Mouse (Mus musculus) testis, postnatal 14 days (tissue): Measurements from ENCODE around the gene Ier5l.
A peak's percentile ranks its signal among the peaks of the same experiment; 100 is the strongest.

Experiments used
- DNase-seq: peaks from one replicate; pipeline ENCODE4 v3.0.0; 2021; ENCODE audit warnings: low spot score

Ier5l gene

GRCm38 (mm10) chr2:30474039-30474438, at the start of gene Ier5l:
TSS of gene Ier5l (minus strand) at chr2:30474219.
- DNase-seq: peak; percentile 91

GRCm38 (mm10) chr2:30523727-30524126, 49.7 kb upstream of the Ier5l start:
- no peak for DNase-seq

GRCm38 (mm10) chr2:30510711-30511380, 36.8 kb upstream of the Ier5l start:
- no peak for DNase-seq

GRCm38 (mm10) chr2:30507138-30507727, 33.2 kb upstream of the Ier5l start:
- no peak for DNase-seq

- DNase-seq: no peak
Observed at GRCm38 (mm10) chr2:30503677-30504621, 29.9 kb upstream of the Ier5l start.

- no peak for DNase-seq
Observed at GRCm38 (mm10) chr2:30501701-30502100, 27.7 kb upstream of the Ier5l start.

GRCm38 (mm10) chr2:30495909-30496861, 22.2 kb upstream of the Ier5l start:
- peak; percentile 36 for DNase-seq

GRCm38 (mm10) chr2:30495000-30495908, 21.2 kb upstream of the Ier5l start:
- DNase-seq: no peak

- no peak for DNase-seq
Observed at GRCm38 (mm10) chr2:30490384-30490783, 16.4 kb upstream of the Ier5l start.

GRCm38 (mm10) chr2:30487597-30487996, 13.6 kb upstream of the Ier5l start:
- no peak for DNase-seq

GRCm38 (mm10) chr2:30478526-30478925, 4.5 kb upstream of the Ier5l start:
- DNase-seq: no peak

GRCm38 (mm10) chr2:30476241-30476640, 2.2 kb upstream of the Ier5l start:
- no peak for DNase-seq

- no peak for DNase-seq
Observed at GRCm38 (mm10) chr2:30475457-30475856, 1.4 kb upstream of the Ier5l start.

- DNase-seq: no peak
Observed at GRCm38 (mm10) chr2:30474776-30475175, 757 bp upstream of the Ier5l start.

GRCm38 (mm10) chr2:30473431-30474031, 488 bp downstream of the Ier5l start:
- DNase-seq: no peak

GRCm38 (mm10) chr2:30472731-30473351, 1.2 kb downstream of the Ier5l start:
- no peak for DNase-seq

GRCm38 (mm10) chr2:30471795-30472720, 2.0 kb downstream of the Ier5l start:
- peak; percentile 84 for DNase-seq

- DNase-seq: no peak
Observed at GRCm38 (mm10) chr2:30471051-30471450, 3.0 kb downstream of the Ier5l start.
